Mouse (Mus musculus): ENCODE measurements around the gene Zfp644.

DNA sequence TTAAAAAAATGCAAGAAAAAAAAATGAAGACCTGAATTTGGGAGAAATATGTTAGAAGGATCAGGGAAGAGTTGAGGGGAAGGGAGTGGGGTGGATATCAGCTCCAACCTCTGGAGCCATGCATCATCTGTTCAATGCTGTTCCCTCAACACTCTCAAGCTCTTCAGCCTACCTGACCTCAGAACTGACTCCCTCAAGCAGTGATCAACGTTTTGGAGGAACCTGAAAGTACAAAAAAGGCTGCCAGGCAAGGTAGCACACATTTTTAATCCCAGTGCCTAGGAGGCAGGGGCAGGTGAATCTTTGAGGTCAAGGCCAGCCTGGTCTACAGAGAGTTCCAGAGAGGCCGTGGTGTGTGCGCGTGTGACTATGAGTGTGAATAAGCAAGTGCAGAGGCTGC lies 88.3 kb downstream of the Zfp644 start, which contains the start of gene Gm17304:
- TF ChIP-seq CTCF (IDR thresholded peaks at IDR 0.05; ENCODE audit: borderline replicate concordance, insufficient read depth, low read length), result no peak
- no peak for TF ChIP-seq POLR2A (IDR thresholded peaks at IDR 0.05; ENCODE audit: low read depth, low read length)

All from embryonic fibroblast, embryonic 13.5 days (primary cell).